In genomic region chr1:73986268-73987045, GRCm38 (mm10) we compare ENCODE assay signal across 9 mouse cellular contexts.
DNase-seq lines count a peak whose midpoint lies in the region; ATAC-seq lines count a peak whose summit lies in the region.
"Had no signal": no experiment of that assay in that cellular context is flagged by ENCODE, and none has a peak within 500 bp of the region (broad histone marks: within the 10 kb centered on the region; RNA-seq: fewer than 3 reads in every experiment).

No protein-coding gene starts in this region.

- H3K27me3 ChIP-seq in forebrain, embryonic 16.5 days (replicated peaks; ENCODE audit: control insufficient read depth, insufficient read depth, low read length): no peaks in the 10 kb centered on the region

- WGBS in forebrain, embryonic 16.5 days: 45% methylated on average over 6 of the region's 6 CpGs

- ATAC-seq in CD4-positive, CD25-positive, alpha-beta regulatory T cell, adult 4 months: peak; percentile 71
- peak; percentile 45 for ATAC-seq in forebrain, embryonic 16.5 days

- no peaks in the 10 kb centered on the region for H3K9me3 ChIP-seq in forebrain, embryonic 16.5 days (ENCODE audit: control insufficient read depth, low read length)
- H3K9me3 ChIP-seq: megakaryocyte, embryonic 14.5 days had no signal

- no peak overlapping the region for H3K4me2 ChIP-seq in forebrain, embryonic 16.5 days (ENCODE audit: low read length)

- no peaks in the 10 kb centered on the region for H3K4me1 ChIP-seq in forebrain, embryonic 16.5 days (replicated peaks; ENCODE audit: control insufficient read depth, insufficient read depth, low read length)

- no peak overlapping the region for H3K9ac ChIP-seq in forebrain, embryonic 16.5 days (replicated peaks; ENCODE audit: low read depth, low read length)

- peak; percentile 73 for DNase-seq in kidney, postnatal 10 days
- no peak for DNase-seq in kidney, postnatal 25 days
- DNase-seq in adipocyte (ENCODE audit: low spot score): peak; percentile 83
- DNase-seq in left cerebral cortex, adult 18-20 months (ENCODE audit: low spot score in 2 of 2): peak; percentile 42 to 56
- peak; percentile 46 for DNase-seq in retina, postnatal 7 days (ENCODE audit: low read depth, low spot score)
- DNase-seq in testis, postnatal 10 days (ENCODE audit: low spot score): no peak

- H3K4me3 ChIP-seq in forebrain, embryonic 16.5 days (replicated peaks; ENCODE audit: low read length): no peak overlapping the region
- H3K4me3 ChIP-seq: megakaryocyte, embryonic 14.5 days had no signal

- H3K27ac ChIP-seq in forebrain, embryonic 16.5 days (ENCODE audit: low read length): no peak overlapping the region

- H3K36me3 ChIP-seq in forebrain, embryonic 16.5 days (ENCODE audit: control insufficient read depth, insufficient read depth): no peaks in the 10 kb centered on the region

Comparison
In these comparisons a context has a peak if more than half of its experiments do, and no peak if none do; other contexts are left out.
1. DNase-seq: peak in kidney, postnatal 10 days (single experiment), adipocyte (single experiment), left cerebral cortex, adult 18-20 months (2 of 2) and retina, postnatal 7 days (single experiment); none in kidney, postnatal 25 days (0 of 2) and testis, postnatal 10 days (single experiment).